Mouse (Mus musculus) thymus, postnatal 10 days (tissue): ENCODE measurements around the gene Ube4b.

ENCODE experiments used
- DNase-seq, 2 experiments: peaks; one replicate each; pipeline ENCODE4 v3.0.0; 2021; ENCODE audit warnings: low spot score in 2 of 2

The Ube4b gene

DNA sequence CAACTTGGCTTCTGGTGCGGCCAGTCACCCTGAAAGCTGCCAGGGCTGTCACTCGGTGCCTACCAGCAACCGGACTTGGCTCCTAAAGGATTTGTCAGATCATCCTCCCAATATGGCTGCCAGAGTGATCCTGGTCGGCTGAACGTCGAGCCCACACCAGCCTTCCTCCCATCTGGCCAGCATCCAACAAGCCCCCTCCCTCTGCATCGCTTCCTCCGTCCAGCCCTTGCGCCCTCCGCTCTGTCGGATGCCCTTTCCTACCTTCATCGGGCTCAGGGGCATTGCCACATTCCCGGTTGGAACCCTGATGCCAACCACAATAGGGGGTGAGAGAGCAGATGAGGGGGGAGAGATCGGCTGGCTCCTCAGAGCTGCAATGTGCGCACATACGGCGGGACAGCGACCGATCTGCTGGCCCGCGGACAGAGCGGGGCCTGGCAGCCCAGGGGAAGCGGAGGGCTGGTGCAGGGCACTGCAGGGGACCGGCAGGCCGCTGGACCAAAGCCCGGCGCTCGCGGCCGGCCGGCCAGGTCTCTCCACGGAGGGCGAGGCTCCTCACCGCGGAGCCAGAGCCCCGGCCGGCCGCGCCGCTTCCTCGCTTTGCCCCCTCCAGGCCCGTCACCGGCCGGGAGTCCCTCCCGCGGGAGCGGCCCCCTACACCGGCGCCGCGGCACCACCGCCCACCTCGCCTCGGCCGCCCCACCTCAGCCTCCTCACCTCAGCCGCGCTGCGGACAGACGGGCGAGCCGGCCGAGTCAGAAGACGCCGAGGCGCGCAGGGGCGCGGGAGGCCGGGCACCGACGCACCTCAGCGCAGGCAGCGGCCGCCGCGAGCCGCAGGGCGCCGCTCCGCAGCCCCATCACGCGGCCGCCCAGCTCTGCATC is 119.6 kb downstream of the Ube4b start:
- peak in 1 of 2 experiments; percentile 8 for DNase-seq

GRCm38 (mm10) chr4:149305761-149306711 is 120.5 kb downstream of the Ube4b start:
- DNase-seq = no peak

- no peak for DNase-seq
These were observed 122.1 kb downstream of the Ube4b start for GRCm38 (mm10) chr4:149304466-149304865.

DNA sequence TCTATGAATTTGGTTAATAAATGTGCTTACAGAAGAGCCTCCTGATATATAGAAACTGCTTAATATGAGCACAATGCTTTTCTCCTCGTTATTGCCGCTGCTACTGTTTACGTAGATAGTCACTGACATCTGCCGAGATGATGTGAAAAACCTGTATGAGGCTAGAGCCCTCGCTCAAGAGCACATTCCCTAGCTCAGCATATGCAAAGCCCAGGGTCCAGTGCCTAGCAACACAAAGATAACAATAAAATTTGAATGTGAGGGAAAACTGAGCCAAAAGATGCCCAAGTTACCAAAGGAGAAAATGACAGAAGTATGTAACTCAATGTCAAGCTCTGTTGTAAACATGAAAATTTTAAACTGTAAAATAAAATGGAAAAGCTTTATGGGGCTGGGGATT is 123.0 kb downstream of the Ube4b start:
- no peak for DNase-seq

DNA sequence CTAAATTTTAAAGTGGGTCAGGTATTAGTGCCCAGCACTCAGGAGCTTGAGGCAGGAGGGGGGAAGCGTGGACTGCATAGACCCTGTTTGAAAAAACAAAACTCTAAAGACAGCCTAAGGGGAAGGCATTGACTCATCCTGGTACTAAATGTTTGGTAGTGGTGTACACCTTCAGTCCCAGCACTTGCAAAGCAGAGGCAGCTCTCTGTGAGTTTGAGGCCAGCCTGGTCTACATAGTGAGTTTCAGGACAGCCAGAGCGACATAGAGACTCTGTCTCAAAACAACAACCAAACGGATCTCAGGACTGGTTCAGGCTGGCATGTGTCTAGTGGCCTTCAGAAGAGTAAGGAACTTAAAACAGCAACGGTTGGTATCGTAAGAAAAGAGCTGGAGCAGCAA is 123.8 kb downstream of the Ube4b start:
- DNase-seq = no peak

- no peak for DNase-seq
These were observed 124.4 kb downstream of the Ube4b start for GRCm38 (mm10) chr4:149302136-149302535.

DNA sequence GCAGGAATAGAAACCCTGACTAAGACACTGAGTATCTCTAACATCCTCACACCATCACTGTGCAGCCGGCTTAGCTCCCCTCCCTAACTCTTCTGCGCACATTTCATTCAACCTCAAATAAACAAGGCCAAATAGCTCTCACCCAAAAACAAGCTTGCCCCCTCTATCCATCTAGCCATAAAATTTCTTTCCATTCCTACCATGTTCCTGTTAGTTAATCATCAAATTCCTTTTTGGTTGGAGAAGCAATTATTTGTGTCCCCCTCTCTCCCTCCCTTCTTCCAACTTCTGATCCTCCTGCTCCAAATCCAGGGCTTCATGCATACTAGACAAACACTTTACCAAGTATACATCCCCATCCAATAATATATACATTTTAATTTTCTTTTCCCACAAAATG is 130.0 kb downstream of the Ube4b start:
- DNase-seq = no peak

- no peak for DNase-seq
These were observed 133.6 kb downstream of the Ube4b start for GRCm38 (mm10) chr4:149292984-149293383.

DNA sequence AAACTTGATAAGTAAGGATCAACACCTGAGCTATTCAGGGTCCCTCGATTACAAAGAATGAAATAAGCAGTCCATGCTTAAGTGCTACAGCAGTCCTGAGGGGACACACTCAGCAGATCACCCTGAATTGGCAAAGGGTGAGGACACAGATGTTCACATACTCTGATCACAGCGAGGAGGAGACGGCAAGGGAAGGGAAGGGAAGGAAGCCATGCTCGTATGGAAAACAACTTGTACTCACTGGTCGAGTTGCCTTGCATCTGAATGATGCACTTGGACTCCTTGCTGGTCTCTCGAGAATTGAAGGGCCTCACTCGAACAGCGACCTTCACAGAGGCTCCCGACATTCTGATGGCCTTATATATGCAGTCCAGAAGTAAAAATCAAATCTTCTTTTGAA is 135.5 kb downstream of the Ube4b start:
- DNase-seq = no peak

DNA sequence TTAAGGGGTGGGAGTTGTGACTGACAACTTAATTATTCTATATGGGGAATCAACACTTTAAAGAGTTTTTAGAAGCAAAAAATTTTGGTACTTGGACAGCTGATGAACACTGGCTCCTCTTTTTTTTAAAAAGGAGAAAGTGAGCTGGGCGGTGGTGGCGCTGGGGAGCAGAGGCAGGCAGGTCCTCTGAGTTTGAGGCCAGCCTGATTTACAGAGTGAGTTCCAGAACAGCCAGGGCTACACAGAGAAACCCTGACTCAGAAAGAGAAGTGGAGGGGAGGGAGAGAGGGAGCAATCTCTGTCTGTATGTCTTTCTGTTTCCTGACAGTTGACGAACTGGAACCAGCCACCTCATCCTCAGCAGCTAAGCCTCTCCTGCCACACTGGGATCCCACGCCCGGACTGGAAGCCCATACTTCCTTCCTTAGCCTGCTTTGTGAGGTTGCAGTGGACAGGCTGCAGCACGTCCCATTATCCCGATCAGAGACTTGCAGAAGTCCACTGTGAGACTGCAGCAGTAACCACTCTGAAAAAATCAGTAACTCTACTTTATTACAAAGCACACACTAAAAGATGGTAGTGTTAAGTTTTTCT is 136.3 kb downstream of the Ube4b start:
- no peak for DNase-seq

DNA sequence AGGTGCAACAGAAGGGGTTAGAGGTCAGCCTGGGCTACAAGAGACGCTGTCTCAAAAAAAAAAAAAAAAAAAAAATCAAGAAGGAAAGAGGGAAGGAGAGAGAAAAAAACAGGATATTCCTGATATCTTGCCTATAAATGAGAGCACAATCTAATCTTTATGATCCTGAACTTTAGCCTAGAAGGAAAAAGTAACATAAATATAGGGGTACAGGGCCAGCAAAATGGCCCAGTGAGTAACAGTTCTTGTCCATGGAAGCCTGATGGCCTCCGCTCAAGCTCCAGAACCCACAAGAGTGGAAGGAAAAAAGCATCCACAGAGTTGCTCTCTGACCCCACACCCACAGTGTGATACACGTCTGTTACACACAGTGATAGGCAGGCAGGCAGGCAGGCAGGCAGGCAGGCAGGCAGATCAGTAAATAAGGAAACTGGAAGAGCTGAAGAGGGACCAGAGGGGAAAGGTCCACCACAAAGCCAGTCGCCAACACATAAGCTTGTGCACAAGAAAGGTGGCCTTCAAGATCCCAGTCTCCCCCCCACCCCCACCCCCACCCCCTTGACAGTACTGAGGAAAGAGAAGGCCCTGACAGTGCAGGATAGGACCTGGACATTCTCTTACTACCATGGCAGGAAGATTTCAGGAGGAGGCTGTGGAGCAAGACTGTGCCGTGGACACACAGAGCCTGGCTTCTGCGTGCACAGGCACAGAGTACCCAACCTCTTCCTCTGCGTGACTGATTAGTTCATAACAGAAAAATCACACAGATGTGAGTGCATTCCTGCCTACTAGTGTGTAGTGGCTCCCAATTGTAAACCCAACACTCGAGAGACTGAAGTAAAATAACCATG is 140.0 kb downstream of the Ube4b start:
- DNase-seq = no peak

DNA sequence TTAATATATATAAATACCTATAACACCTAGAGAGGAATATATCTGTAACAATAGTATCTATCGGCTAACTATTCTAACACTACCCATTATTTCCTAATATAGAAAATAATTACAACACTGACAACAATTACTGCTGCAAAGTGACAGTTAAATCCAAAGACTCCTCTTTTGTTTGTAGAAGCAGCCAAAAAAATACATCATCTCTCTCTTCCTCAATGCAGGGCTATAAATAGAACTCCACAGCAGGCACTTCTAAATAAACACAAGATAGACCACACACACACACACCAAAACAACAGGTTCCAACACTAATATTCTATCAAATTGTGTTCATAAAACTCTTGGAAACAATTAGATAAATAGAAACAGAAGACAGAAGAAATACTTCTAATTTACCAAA is 140.9 kb downstream of the Ube4b start:
- no peak for DNase-seq

- no peak for DNase-seq
These were observed 143.5 kb downstream of the Ube4b start for GRCm38 (mm10) chr4:149283018-149283417.

DNA sequence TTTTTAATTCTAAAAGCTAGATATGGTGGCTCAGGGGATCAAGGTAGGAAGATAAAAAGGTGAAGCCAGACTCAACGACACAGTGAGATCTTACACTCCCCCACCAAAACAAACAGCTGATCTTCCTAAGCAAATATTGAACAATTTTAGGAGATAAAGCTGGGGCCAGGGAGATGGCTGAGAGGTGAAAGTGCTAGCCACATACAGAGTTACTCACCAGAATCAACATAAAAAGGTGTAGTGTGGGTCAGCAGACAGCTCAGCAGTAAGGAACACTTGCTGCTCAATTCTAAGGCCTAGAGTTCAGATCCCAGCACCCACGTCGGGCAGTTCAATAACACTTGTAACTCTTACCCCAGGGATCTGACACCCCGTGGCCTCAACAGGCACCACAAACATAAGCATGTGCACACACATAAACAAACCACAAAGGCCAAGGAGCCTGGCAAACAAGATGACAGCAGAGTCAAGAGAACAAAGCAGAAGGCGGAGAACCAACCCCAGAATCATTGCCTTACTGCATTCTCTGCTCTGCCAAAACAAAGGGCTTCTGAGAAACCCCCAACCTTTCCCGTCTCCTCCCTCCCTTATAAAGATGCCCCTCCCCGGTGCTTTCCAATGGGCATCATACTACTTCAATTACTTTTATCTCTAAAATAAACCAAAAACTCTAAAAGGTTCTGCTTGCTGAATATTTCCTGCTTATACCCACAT is 144.4 kb downstream of the Ube4b start:
- no peak for DNase-seq
